Mouse (Mus musculus) left cerebral cortex, postnatal 25 days (tissue): ENCODE data around the gene Cdh5. TPM values are rescaled to one million over a fixed set of nuclear protein-coding genes. Genes with fewer than 3 reads are reported as not detected.
"Not testable (repeated sequence)": the region's sequence is repeated elsewhere in the genome, so short reads cannot be mapped to it uniquely, and the experiment has no call there.

Source experiments
- DNase-seq, 2 experiments: peaks; one replicate each; pipeline ENCODE4 v3.0.0; 2022; ENCODE audit warnings: low spot score in 2 of 2, mixed read lengths in 1 of 2
- intact Hi-C: fragments of 180-260 bp; cut with DNase I; formaldehyde crosslinking; loops from one replicate; pipeline ENCODE4 v1.15.1; 2025
- total RNA-seq, 2 experiments: library from RNA; stranded (reverse); gene quantifications; 2 replicates each; pipeline ENCODE4 v1.2.3; 2021

Cdh5 gene
- total RNA-seq, 2 experiments from 2014 or later = 10.4 to 14.9 TPM

- intact Hi-C loops = no loop called here
- no peak for DNase-seq
Measured at GRCm38 (mm10) chr8:104088881-104089280, 12.5 kb upstream of the Cdh5 start.

- intact Hi-C loops = not testable (repeated sequence)
- DNase-seq = peak; percentile 45 to 61
Measured at GRCm38 (mm10) chr8:104090993-104091900, 10.2 kb upstream of the Cdh5 start.

GRCm38 (mm10) chr8:104093336-104093735 lies 8.1 kb upstream of the Cdh5 start:
- intact Hi-C loops = no loop called here

GRCm38 (mm10) chr8:104095595-104095994 lies 5.8 kb upstream of the Cdh5 start:
- intact Hi-C loops = no loop called here
- DNase-seq = no peak

More at GRCm38 (mm10) chr8:104093336-104093735, 8.1 kb upstream of the Cdh5 start:
- no peak for DNase-seq

- intact Hi-C loops = no loop called here
- DNase-seq = no peak
Measured at GRCm38 (mm10) chr8:104096644-104097043, 4.8 kb upstream of the Cdh5 start.

- intact Hi-C loops = loop anchor here (1.0 to 2.0 kb wide), 2 partner anchors 48 to 120 kb away; no protein-coding TSS in a partner anchor
- DNase-seq = peak; percentile 39 to 64
Measured at GRCm38 (mm10) chr8:104098671-104099346, 2.6 kb upstream of the Cdh5 start.

GRCm38 (mm10) chr8:104099347-104100099 lies 1.9 kb upstream of the Cdh5 start:
- intact Hi-C loops = loop anchor here (1.0 to 2.0 kb wide), 2 partner anchors 47 to 120 kb away; no protein-coding TSS in a partner anchor

GRCm38 (mm10) chr8:104100724-104101123 lies 701 bp upstream of the Cdh5 start:
- DNase-seq, intact Hi-C loops: not testable (repeated sequence)

More at GRCm38 (mm10) chr8:104099347-104100099, 1.9 kb upstream of the Cdh5 start:
- DNase-seq = no peak

- DNase-seq = no peak
- intact Hi-C loops = no loop called here
Measured at GRCm38 (mm10) chr8:104103462-104103861, 2.0 kb downstream of the Cdh5 start.

GRCm38 (mm10) chr8:104105768-104106167 lies 4.3 kb downstream of the Cdh5 start:
- intact Hi-C loops = no loop called here
- no peak for DNase-seq

- DNase-seq = no peak
- intact Hi-C loops = no loop called here
Measured at GRCm38 (mm10) chr8:104106276-104106946, 5.0 kb downstream of the Cdh5 start.

- no peak for DNase-seq
- intact Hi-C loops = no loop called here
Measured at GRCm38 (mm10) chr8:104107111-104107510, 5.7 kb downstream of the Cdh5 start.

GRCm38 (mm10) chr8:104108048-104108447 lies 6.6 kb downstream of the Cdh5 start:
- intact Hi-C loops = no loop called here
- peak in 1 of 2 experiments; percentile 20 for DNase-seq

- DNase-seq = peak in 1 of 2 experiments; percentile 34
- intact Hi-C loops = no loop called here
Measured at GRCm38 (mm10) chr8:104110498-104111134, 9.2 kb downstream of the Cdh5 start.

GRCm38 (mm10) chr8:104121640-104122416 lies 20.4 kb downstream of the Cdh5 start:
- no peak for DNase-seq
- intact Hi-C loops = no loop called here

GRCm38 (mm10) chr8:104123080-104123657 lies 21.7 kb downstream of the Cdh5 start:
- intact Hi-C loops = no loop called here
- no peak for DNase-seq

- intact Hi-C loops = no loop called here
- DNase-seq = no peak
Measured at GRCm38 (mm10) chr8:104124534-104124933, 23.1 kb downstream of the Cdh5 start.
